Mouse (Mus musculus) olfactory bulb, adult 2 months (tissue): Measurements from ENCODE around the gene Hint2. TPM values are rescaled to one million over a fixed set of nuclear protein-coding genes. Genes with fewer than 3 reads are reported as not detected.

Experiments used
- H3K27ac ChIP-seq: fragments of 200-500 bp; 2 replicates; pipeline ENCODE4 v1.5.1; 2012; ENCODE audit warnings: low read depth, low read length; ENCODE audit not compliant: insufficient read depth
- H3K4me1 ChIP-seq: fragments of 200-500 bp; 2 replicates; pipeline ENCODE4 v1.6.1; 2012; ENCODE audit warnings: low read length; ENCODE audit not compliant: control insufficient read depth, insufficient read depth
- H3K4me3 ChIP-seq: fragments of 200-500 bp; 2 replicates; pipeline ENCODE4 v1.5.1; 2012; ENCODE audit warnings: mild to moderate bottlenecking, low read depth, low read length, moderate library complexity; ENCODE audit not compliant: insufficient read depth
- CTCF ChIP-seq: fragments of 200-500 bp; IDR thresholded peaks from 2 replicates; pipeline ENCODE4 v1.5.1; 2012; ENCODE audit warnings: low read depth, mild to moderate bottlenecking, low read length, moderate library complexity; ENCODE audit not compliant: insufficient read depth
- POLR2A ChIP-seq: fragments of 200-500 bp; IDR thresholded peaks from 2 replicates; pipeline ENCODE4 v1.6.1; 2012; ENCODE audit warnings: mild to moderate bottlenecking, low read depth, low read length, moderate library complexity; ENCODE audit not compliant: insufficient read depth
- WGBS: fragments of 180-500 bp; shearing (Covaris S2); methylation state at CpG from one replicate; pipeline ENCODE4 v1.1.7; 2018; 5-methylcytosine and 5-hydroxymethylcytosine counted together
- polyA plus RNA-seq: library from polyadenylated mRNA; stranded (reverse); fragments of >200 nt; gene quantifications from 2 replicates; pipeline ENCODE4 v1.2.4, GENCODE M21; 2012; ENCODE audit warnings: low replicate concordance; ENCODE audit not compliant: missing spikeins, insufficient read depth, insufficient read length

Hint2 gene
- polyA plus RNA-seq, 1 experiment = not detected

DNA sequence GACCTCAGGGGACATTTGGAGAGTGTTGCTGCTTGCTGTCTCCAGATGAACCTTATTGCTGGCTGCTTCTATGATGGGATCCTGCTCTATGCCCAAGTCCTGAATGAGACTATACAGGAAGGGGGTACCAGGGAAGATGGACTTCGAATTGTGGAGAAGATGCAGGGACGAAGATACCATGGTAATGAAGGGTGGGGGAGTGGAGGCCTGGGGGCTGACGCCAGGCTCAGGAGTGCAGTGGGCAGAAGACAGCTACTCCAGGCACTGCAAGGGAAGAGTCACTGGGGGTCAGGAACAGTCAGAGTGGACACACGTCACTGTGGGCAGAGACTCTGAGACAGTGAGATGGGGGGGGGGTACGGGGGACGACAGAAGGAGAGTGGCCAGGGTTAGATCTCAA lies 15.8 kb downstream of the Hint2 start:
- Histone ChIP-seq H3K27ac (no peak overlapping the region), H3K4me1 (0 out of 2 replicates have a peak, but pooled peaks cover 3% of the 10 kb centered on the region), H3K4me3 (no peak overlapping the region)
- TF ChIP-seq CTCF (no peak), POLR2A (no peak)
- WGBS = 88% methylated on average over 6 of the region's 6 CpGs

DNA sequence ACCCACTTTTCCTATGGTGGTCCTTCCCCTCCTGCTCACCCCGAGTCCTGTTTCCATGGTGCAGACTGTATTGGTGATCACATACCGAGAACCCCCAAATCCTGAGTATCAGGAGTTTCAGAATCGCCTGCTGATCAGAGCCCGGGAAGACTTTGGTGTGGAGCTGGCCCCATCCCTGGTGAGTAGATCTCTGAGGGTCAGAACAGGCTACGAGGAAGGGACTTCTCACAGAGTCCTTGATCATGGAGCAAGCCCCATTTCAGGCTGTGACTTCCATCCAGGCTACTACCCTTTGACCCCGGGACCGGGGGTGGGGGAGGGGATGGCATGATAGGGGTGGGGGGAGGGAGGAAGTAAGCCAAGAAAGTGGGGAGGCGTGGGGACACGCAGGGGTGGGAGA lies 16.2 kb downstream of the Hint2 start:
- Histone ChIP-seq H3K4me3 (no peak overlapping the region), H3K4me1 (0 out of 2 replicates have a peak, but pooled peaks cover 3% of the 10 kb centered on the region), H3K27ac (no peak overlapping the region)
- 79% methylated on average over 9 of the region's 9 CpGs for WGBS
- no peak for TF ChIP-seq CTCF
- no peak for TF ChIP-seq POLR2A

- WGBS = 74% methylated on average over 6 of the region's 6 CpGs
Measured at GRCm38 (mm10) chr4:43636751-43637150, 19.5 kb downstream of the Hint2 start.

GRCm38 (mm10) chr4:43634621-43635374 lies 21.5 kb downstream of the Hint2 start:
- TF ChIP-seq POLR2A = no peak
- TF ChIP-seq CTCF = no peak
- H3K27ac ChIP-seq = no peak overlapping the region
- H3K4me3 ChIP-seq = no peak overlapping the region
- 92% methylated on average over 7 of the region's 7 CpGs for WGBS
- H3K4me1 ChIP-seq = peaks cover 25% of the 10 kb centered on the region

More at GRCm38 (mm10) chr4:43636751-43637150, 19.5 kb downstream of the Hint2 start:
- H3K4me1 ChIP-seq = peaks cover 23% of the 10 kb centered on the region
- no peak overlapping the region for H3K27ac ChIP-seq
- TF ChIP-seq CTCF = no peak
- no peak for TF ChIP-seq POLR2A
- H3K4me3 ChIP-seq = no peak overlapping the region

- H3K4me1 ChIP-seq = peaks cover 25% of the 10 kb centered on the region
- no peak for TF ChIP-seq POLR2A
- no peak for TF ChIP-seq CTCF
- 98% methylated on average over 2 of the region's 2 CpGs for WGBS
- H3K27ac ChIP-seq = no peak overlapping the region
- H3K4me3 ChIP-seq = no peak overlapping the region
Measured at GRCm38 (mm10) chr4:43633736-43634135, 22.5 kb downstream of the Hint2 start.

DNA sequence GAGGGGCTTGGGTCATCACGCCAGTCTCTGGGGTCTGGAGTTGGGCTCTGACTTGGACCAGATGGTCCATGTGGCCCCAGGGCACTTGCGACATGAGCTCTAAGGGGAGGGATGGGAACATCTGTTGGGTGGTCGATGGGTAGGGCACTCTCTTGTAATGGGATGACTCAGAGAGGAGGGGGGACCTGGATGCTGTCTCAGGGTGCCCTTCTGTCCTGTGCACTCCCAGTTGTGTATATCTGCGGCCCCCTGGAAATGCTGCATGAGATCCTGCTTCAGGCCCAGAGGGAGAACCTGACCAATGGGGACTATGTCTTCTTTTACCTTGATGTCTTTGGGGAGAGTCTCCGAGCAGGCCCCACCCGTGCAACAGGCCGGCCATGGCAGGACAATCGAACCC lies 23.0 kb downstream of the Hint2 start:
- 91% methylated on average over 8 of the region's 8 CpGs for WGBS
- H3K27ac ChIP-seq = no peak overlapping the region
- no peak overlapping the region for H3K4me3 ChIP-seq
- H3K4me1 ChIP-seq = peaks cover 25% of the 10 kb centered on the region
- TF ChIP-seq POLR2A (no peak), CTCF (no peak)

DNA sequence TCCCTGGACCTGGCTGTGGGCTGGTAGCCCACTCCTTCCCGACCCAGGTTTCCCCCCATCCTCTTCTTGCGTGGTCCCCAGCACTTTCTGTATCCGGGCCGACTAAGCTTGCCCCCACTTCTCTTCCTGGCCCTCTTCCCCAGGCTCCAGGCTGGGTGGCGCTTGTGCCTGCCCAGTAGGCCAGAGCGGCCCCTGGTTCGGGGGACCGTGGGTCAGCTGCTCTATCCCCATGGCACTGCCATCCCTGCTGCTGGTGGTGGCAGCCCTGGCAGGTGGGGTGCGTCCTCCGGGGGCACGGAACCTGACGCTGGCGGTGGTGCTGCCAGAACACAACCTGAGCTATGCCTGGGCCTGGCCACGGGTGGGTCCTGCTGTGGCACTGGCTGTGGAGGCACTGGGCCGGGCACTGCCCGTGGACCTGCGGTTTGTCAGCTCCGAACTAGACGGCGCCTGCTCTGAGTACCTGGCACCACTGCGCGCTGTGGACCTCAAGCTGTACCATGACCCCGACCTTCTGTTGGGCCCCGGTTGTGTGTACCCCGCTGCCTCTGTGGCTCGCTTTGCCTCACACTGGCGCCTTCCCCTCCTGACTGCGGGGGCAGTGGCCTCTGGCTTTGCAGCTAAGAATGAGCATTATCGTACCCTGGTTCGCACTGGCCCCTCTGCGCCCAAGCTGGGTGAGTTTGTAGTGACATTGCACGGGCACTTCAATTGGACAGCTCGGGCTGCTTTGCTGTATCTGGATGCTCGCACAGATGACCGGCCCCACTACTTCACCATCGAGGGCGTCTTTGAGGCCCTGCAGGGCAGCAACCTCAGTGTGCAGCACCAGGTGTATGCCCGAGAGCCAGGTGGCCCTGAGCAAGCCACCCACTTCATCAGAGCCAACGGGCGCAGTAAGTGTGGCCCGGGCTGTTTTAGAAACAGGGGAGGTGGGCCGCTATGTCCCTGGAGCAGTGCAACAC lies 24.0 kb downstream of the Hint2 start:
- 59% methylated on average over 42 of the region's 42 CpGs for WGBS
- Histone ChIP-seq H3K4me3 (peak overlapping the region; percentile 79), H3K4me1 (peaks cover 25% of the 10 kb centered on the region), H3K27ac (no peak overlapping the region)
- TF ChIP-seq POLR2A (0 out of 2 replicates have a peak, but pooled peaks have one; percentile 14), CTCF (no peak)

DNA sequence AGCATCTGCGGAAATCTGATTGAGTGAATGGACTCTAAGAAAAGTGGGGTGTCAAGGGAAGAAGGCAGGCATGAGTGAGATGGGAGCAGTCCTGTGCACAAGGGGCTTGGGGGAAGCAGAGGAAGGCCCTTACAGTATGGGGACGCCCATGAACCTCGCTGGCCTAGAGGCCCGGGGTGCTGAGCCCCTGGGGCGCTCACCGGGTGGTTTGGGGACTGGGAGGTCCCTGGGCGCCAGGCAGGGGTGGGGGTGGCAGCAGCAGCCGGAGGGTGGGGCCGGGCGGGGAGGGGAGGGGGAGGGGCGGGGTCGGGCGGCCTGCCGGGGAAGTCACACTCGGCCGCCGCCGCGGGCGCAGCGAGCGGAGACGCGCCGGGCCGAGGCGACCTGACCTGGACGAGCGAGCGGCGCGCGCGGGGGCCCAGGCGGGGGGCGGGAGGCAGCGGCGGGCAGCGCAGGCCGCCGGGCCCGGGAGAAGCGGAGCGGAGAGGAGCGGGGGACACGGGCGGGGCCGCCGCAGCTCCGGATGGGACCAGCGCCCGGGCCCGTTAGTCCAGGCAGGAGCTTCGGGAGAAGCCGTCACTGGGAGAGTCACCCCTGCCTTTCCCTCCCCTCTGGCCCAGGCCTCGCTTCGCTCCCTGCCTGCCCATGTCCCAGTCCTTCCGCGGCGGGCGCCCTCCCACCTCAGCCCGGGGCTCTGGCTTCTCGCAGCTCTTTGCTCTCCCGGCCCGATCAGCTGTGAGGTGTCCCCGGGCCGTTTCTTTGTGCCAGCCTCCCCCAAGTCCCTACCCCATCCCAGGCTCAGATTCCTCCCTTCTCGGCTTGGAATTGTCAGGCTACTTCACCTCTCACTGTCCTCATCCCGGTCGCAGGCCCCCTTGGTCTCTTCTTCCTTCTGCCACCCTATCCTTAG lies 25.0 kb downstream of the Hint2 start, which contains the start of gene Npr2:
Gene Npr2, plus strand, starts transcription at position 890 of the 910 bp plus-strand sequence.
- TF ChIP-seq POLR2A (no peak), CTCF (no peak)
- WGBS = 2% methylated on average over 54 of the region's 70 CpGs
- H3K27ac ChIP-seq = peak within 1 kb of the TSS; percentile 65; the same call in 1 of the 2 replicates
- H3K4me3 ChIP-seq = peak within 1 kb of the TSS; percentile 79
- peaks cover 25% of the 10 kb centered on the region for H3K4me1 ChIP-seq
